Mouse (Mus musculus) midbrain, embryonic 11.5 days (tissue): ENCODE results near the gene Gm43552. TPM values are rescaled to one million over a fixed set of nuclear protein-coding genes. Genes with fewer than 3 reads are reported as not detected.

Source experiments
- ATAC-seq: fragments of 200-750 bp; cut with Nextera tagmentation; 2 replicates; pipeline ENCODE4 v1.8.0; 2017; ENCODE audit warnings: moderate TSS enrichment, moderate library complexity; ENCODE audit not compliant: low FRiP score
- DNase-seq: peaks from one replicate; pipeline ENCODE4 v3.0.0; 2015; ENCODE audit warnings: low spot score; ENCODE audit errors: missing footprints
- H3K27ac ChIP-seq: fragments of 300-500 bp; sonication (generic); 2 replicates; pipeline ENCODE4 v1.5.1; 2014; ENCODE audit warnings: low read depth, low read length
- H3K27me3 ChIP-seq: fragments of 300-500 bp; sonication (generic); 2 replicates; pipeline ENCODE4 v1.6.1; 2014; ENCODE audit warnings: mild to moderate bottlenecking, low read length, moderate library complexity, mixed read lengths; ENCODE audit not compliant: control insufficient read depth, insufficient read depth
- H3K36me3 ChIP-seq: fragments of 300-500 bp; sonication (generic); 2 replicates; pipeline ENCODE4 v1.6.1; 2014; ENCODE audit warnings: mild to moderate bottlenecking, low read length, moderate library complexity, mixed read lengths; ENCODE audit not compliant: control insufficient read depth, insufficient read depth
- H3K4me1 ChIP-seq: fragments of 300-500 bp; sonication (generic); 2 replicates; pipeline ENCODE4 v1.6.1; 2014; ENCODE audit warnings: low read length; ENCODE audit not compliant: control insufficient read depth, insufficient read depth
- H3K4me2 ChIP-seq: fragments of 300-500 bp; sonication (generic); 2 replicates; pipeline ENCODE4 v1.6.1; 2014; ENCODE audit warnings: mild to moderate bottlenecking, moderate library complexity
- H3K4me3 ChIP-seq: fragments of 300-500 bp; sonication (generic); 2 replicates; pipeline ENCODE4 v1.5.1; 2014; ENCODE audit warnings: low read depth, low read length
- H3K9ac ChIP-seq: fragments of 300-500 bp; sonication (generic); 2 replicates; pipeline ENCODE4 v1.6.1; 2014; ENCODE audit warnings: low read length
- H3K9me3 ChIP-seq: fragments of 300-500 bp; sonication (generic); 2 replicates; pipeline ENCODE4 v1.6.1; 2016; ENCODE audit warnings: low read length; ENCODE audit not compliant: control insufficient read depth
- WGBS: fragments of 180-500 bp; shearing (Covaris S2); extraction: QIAGEN DNeasy Blood & Tissue Kit; methylation state at CpG from one replicate; pipeline ENCODE4 v1.1.7; 2014; 5-methylcytosine and 5-hydroxymethylcytosine counted together
- polyA plus RNA-seq: library from polyadenylated mRNA; unstranded; fragments of >200 nt; fragmentation: Nextera tagmentation; extraction: Ambion mirVana; gene quantifications from 2 replicates; pipeline ENCODE4 v1.2.1, GENCODE M21; 2014

Gene Gm43552
- polyA plus RNA-seq, 1 experiment from 2014 or later = not detected

DNA sequence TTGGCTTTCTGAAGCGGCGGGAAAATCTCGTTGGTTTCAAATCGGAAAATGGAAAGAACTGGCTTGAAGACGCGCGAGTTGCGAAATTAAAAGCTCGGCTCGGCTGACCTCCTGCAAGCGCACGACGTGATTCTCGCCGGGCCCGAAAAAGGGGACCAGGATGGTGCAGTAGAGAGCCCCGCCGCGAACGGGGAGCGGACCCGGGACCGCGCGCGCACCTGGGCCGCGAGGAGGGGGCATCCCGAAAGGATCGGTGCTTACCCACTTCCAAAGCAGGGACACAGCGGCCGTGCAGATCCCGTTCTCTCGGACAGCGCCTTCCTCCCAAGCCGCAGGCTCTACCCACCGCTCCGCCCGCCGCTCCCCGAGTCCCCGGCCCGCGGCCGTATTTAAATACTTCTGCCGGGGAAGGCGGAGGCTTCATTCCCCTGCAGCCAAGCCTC, 57.2 kb downstream of the Gm43552 start:
- Histone ChIP-seq H3K27me3 (no peaks in the 10 kb centered on the region), H3K4me3 (peak overlapping the region; percentile 60), H3K4me1 (peaks cover 3% of the 10 kb centered on the region; the same call in 1 of the 2 replicates), H3K27ac (no peak overlapping the region), H3K4me2 (peak overlapping the region; percentile 52), H3K9me3 (no peaks in the 10 kb centered on the region), H3K9ac (peak overlapping the region; percentile 69), H3K36me3 (no peaks in the 10 kb centered on the region)
- DNase-seq = peak; percentile 94
- no peak for ATAC-seq
- under 1% methylated on average over 47 of the region's 47 CpGs for WGBS

DNA sequence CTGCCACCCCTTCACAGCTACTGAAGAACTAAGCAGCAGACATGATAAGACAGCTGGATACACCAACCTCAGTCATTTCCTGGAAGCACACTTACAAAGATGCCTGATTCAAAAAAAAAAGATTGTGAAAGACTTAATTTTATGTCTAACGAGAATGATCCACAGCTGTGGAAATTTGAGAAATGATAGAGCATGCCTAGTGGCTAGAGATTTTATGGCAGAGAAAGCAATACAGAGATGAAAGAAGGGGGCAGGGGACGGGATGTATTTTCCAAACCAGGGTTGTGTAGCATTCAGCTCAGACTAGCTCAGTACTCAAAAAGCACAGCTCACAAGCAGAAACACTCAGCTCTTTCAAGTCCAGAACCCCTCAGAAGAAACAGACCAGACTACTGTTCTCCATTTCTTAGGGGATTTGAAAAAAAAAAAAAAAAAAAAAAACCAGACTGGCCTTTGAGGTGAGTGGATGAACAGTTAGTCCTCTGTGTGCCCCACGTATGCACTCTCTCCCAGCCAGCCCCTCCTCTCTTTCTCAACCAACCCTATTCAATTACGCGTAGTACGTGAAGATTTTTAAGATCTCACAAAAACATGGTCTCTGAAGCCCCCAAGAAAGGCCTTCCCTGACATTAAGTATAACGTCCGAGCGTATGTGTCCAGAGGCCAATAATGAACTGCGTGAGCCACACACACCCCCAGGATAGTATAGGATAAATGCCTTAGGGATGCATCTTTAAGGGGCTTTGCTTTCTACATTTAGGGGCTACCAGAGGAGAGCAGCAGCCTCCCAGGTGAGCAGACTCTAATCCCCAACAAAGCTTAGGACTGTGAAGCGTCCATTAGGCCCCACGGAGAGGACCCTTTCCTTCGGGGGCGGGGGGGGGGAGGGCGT, 57.9 kb downstream of the Gm43552 start:
- H3K4me1 ChIP-seq = peaks cover 3% of the 10 kb centered on the region; the same call in 1 of the 2 replicates
- 0 out of 2 replicates have a peak, but pooled peaks have one; percentile 3 for ATAC-seq
- no peaks in the 10 kb centered on the region for H3K9me3 ChIP-seq
- no peak for DNase-seq
- peak overlapping the region; percentile 69 for H3K9ac ChIP-seq
- no peak overlapping the region for H3K27ac ChIP-seq
- peak overlapping the region; percentile 60 for H3K4me3 ChIP-seq
- H3K27me3 ChIP-seq = no peaks in the 10 kb centered on the region
- 9% methylated on average over 15 of the region's 15 CpGs for WGBS
- H3K4me2 ChIP-seq = peak overlapping the region; percentile 52
- no peaks in the 10 kb centered on the region for H3K36me3 ChIP-seq

DNA sequence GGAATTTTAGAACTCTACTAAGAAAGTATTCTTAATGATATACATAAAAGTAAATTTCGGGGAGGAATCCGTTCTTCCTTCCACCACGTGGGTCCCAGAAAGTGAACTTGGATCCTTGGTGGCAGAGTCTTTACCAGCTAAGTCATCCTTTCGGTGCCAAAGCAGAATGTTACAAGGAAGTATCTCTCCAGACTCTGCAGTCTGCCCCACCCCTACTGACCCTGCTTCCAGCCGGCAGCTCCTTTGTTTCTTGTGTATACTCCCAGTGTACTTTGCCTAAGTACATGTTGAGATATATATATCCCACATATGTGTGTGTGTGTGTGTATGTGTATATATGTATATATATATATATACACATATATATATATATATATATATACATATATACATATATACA, 63.2 kb downstream of the Gm43552 start:
- Histone ChIP-seq H3K27me3 (no peaks in the 10 kb centered on the region), H3K27ac (no peak overlapping the region), H3K9me3 (no peaks in the 10 kb centered on the region), H3K9ac (no peak overlapping the region), H3K4me3 (no peak overlapping the region), H3K36me3 (peaks cover 3% of the 10 kb centered on the region; the same call in 1 of the 2 replicates), H3K4me2 (no peak overlapping the region), H3K4me1 (peaks cover 3% of the 10 kb centered on the region; the same call in 1 of the 2 replicates)
- WGBS = 92% methylated on average over 5 of the region's 5 CpGs
- no peak for DNase-seq
- no peak for ATAC-seq

DNA sequence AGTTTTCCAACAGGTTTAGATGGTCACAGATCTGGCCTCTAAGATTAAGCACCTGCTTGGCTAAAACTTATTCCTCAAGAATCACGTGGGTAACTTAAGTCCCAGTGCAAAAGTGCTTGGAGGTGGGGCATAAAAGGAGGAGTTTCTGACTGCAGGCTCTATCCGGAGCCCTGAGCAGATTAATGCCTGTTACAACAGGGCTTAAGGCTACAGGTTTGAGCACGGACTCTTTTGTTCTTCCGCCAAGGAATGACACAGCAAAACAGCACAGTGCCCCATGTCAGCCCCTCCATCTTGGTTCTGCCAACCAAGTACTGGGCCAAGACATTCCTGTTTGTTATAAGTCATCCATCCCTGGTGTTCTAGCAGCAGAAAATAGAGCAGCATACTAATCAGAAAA, 64.3 kb downstream of the Gm43552 start:
- Histone ChIP-seq H3K4me2 (no peak overlapping the region), H3K9me3 (no peaks in the 10 kb centered on the region), H3K4me1 (no peaks in the 10 kb centered on the region), H3K27ac (no peak overlapping the region), H3K9ac (no peak overlapping the region), H3K4me3 (no peak overlapping the region), H3K27me3 (no peaks in the 10 kb centered on the region), H3K36me3 (peaks cover 3% of the 10 kb centered on the region; the same call in 1 of the 2 replicates)
- ATAC-seq (no peak), DNase-seq (no peak)
- 34% methylated on average over 4 of the region's 4 CpGs for WGBS

DNA sequence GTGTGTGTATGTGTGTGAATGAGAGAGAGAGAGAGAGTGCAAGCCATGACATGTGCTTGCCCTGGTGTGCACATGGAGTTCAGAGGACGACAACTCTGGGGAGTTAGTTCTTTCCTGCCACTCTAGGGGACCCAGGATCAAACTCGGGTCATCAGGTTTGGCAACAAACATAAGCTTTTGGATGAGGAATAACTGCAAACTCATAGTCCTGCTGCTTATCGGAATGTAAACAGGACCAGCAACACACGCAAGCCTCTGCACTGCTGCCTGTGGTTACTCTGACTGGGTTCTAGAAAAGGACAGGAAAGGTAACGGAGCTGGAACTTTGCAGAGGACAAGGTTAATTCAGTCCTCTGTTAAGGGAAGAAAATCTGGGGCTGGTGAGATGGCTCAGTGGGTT, 67.4 kb downstream of the Gm43552 start:
- Histone ChIP-seq H3K36me3 (peaks cover 6% of the 10 kb centered on the region; the same call in 1 of the 2 replicates), H3K9ac (no peak overlapping the region), H3K4me1 (no peaks in the 10 kb centered on the region), H3K27ac (no peak overlapping the region), H3K4me3 (no peak overlapping the region), H3K9me3 (no peaks in the 10 kb centered on the region), H3K27me3 (no peaks in the 10 kb centered on the region), H3K4me2 (no peak overlapping the region)
- ATAC-seq (no peak), DNase-seq (no peak)
- 94% methylated on average over 5 of the region's 5 CpGs for WGBS

DNA sequence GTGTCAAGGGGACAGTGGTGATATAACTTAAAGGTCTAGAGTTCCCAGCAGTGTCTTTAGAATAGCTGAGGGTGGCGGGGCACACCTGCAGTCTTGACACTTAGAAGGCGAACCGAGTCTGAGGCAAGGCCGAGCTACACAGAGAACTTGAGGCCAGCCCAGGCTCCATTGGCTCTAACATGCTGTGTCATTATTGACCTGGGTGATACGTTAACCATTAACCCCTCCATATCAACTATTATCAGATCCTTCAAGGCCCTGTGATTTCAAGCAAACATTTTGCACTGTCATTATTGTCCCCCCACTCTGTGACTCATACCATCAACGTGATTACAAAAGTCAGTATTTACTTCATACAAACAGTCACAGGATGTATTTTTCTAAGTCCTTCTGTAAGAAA, 68.4 kb downstream of the Gm43552 start:
- DNase-seq = no peak
- H3K9ac ChIP-seq = no peak overlapping the region
- no peaks in the 10 kb centered on the region for H3K9me3 ChIP-seq
- no peaks in the 10 kb centered on the region for H3K27me3 ChIP-seq
- WGBS = 94% methylated on average over 6 of the region's 6 CpGs
- no peak for ATAC-seq
- H3K36me3 ChIP-seq = peaks cover 6% of the 10 kb centered on the region
- no peak overlapping the region for H3K4me2 ChIP-seq
- no peak overlapping the region for H3K27ac ChIP-seq
- H3K4me3 ChIP-seq = no peak overlapping the region
- H3K4me1 ChIP-seq = no peaks in the 10 kb centered on the region

DNA sequence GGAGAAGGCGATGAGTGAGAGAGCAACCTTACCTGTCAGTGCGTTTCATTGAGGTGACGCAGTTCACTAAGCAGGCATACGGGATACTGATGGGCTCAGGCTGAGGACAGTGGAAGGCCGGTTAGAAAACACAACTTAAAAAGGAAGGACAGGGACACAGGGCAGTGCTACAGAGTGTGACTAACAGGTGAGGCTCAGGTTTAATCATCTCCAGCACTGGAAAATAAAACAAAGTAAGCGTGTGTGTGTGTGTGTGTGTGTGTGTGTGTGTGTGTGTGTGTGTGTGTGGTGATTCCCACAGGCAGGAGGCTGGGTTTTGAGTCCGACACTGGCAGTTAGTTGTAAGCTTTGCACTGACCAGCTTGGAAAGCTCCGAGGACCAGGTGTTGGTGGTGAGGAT, 69.8 kb downstream of the Gm43552 start:
- H3K27me3 ChIP-seq = no peaks in the 10 kb centered on the region
- no peak overlapping the region for H3K9ac ChIP-seq
- H3K9me3 ChIP-seq = no peaks in the 10 kb centered on the region
- H3K36me3 ChIP-seq = peaks cover 10% of the 10 kb centered on the region
- WGBS = 91% methylated on average over 8 of the region's 8 CpGs
- DNase-seq (no peak), ATAC-seq (no peak)
- H3K4me2 ChIP-seq = no peak overlapping the region
- H3K4me1 ChIP-seq = no peaks in the 10 kb centered on the region
- H3K27ac ChIP-seq = no peak overlapping the region
- H3K4me3 ChIP-seq = no peak overlapping the region

DNA sequence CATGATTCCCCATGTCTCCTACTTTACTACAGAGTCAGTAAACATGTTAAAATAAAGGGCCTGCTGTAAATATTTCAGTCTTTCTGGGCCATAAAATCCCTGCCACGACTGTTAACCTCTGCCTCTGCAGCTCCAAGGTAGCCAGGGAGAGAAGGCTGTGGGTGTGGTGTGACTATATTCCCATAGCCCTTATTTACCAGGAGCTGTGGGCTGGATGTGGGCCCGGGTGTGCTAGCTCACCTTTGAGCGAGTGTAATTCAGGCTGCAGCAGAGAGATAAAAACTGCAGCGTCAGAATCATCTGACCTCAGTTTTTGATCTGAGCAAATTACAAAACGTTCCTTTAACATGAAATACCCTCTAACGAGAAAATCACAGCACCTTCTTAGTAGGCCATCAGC, 71.8 kb downstream of the Gm43552 start:
- Histone ChIP-seq H3K36me3 (peaks cover 7% of the 10 kb centered on the region), H3K27me3 (no peaks in the 10 kb centered on the region), H3K4me2 (no peak overlapping the region), H3K27ac (no peak overlapping the region), H3K4me3 (no peak overlapping the region), H3K9me3 (no peaks in the 10 kb centered on the region), H3K9ac (no peak overlapping the region), H3K4me1 (peaks cover 4% of the 10 kb centered on the region; the same call in 1 of the 2 replicates)
- 87% methylated on average over 6 of the region's 6 CpGs for WGBS
- ATAC-seq (no peak), DNase-seq (no peak)

DNA sequence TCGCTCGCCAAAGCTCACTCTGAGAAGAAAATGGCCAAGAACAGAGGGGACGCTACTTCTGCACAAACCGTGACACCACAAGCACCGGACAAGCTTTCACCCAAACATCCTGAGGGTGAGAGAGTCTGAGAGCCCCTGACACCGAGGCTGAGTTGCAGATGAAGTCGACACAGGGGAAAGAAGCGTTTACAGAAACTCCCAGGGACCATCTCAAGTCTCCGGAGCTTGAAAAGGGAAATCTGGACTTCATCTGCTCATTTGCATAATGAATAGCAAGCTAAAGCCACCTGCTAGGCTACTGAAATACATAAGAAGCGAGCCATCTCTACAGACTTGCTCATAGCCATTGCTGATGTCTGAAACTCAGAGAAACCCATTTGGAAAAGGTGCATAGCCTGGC, 73.5 kb downstream of the Gm43552 start:
- Histone ChIP-seq H3K4me3 (no peak overlapping the region), H3K9ac (no peak overlapping the region), H3K27me3 (no peaks in the 10 kb centered on the region), H3K9me3 (no peaks in the 10 kb centered on the region), H3K27ac (no peak overlapping the region), H3K4me2 (no peak overlapping the region), H3K4me1 (peaks cover 6% of the 10 kb centered on the region), H3K36me3 (peaks cover 7% of the 10 kb centered on the region)
- ATAC-seq (no peak), DNase-seq (no peak)
- 81% methylated on average over 10 of the region's 10 CpGs for whole genome bisulfite sequencing
